Mouse (Mus musculus) thymus, adult 2 months (tissue): Measurements from ENCODE around the gene Pyroxd2.

ENCODE experiments used
- CTCF ChIP-seq: fragments of 200-500 bp; IDR thresholded peaks from 2 replicates; pipeline ENCODE4 v1.5.1; 2012; ENCODE audit warnings: mild to moderate bottlenecking, control low read depth, low read length, moderate library complexity, borderline replicate concordance; ENCODE audit not compliant: control insufficient read depth, poor library complexity, insufficient read depth; ENCODE audit errors: extremely low read depth
- POLR2A ChIP-seq: fragments of 200-500 bp; IDR thresholded peaks from 2 replicates; pipeline ENCODE4 v1.6.1; 2012; ENCODE audit warnings: mild to moderate bottlenecking, low read length, control low read depth, moderate library complexity; ENCODE audit not compliant: control insufficient read depth, poor library complexity, insufficient read depth; ENCODE audit errors: extremely low read depth

DNA sequence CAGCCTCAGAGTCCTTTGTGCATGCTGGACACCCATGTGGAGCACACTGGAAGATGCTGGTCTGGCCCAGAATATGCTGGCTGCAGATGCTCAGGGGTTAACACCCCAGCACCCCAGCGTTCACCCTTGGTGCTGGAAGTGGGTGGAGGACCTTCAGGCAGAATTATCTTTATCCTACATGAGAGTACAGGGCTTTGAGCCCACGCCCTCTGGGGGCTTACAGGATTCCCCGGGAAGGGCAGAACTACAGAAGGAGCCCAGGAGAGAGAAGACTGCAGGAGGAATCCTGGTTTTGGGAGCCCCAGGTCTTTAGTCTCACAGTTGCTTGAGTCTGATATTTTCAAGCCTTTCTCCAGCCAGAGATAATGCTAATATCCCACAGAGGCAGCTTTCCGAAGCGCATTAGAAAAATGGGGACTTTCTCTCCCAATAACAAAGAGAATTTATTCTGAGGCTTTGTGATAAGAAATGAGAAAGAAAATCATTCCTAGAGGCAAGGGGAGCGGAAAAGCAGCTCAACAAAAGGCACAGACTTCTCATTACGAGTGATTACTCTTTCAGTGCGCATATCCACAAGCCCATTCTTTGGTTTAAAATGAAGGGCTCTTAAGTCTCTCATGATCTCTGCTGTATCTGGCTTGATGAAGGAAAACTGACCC, 33.1 kb upstream of the Pyroxd2 start:
- no peak for TF ChIP-seq CTCF
- TF ChIP-seq POLR2A = no peak
